Mouse (Mus musculus): ENCODE results near the gene Tead1.

DNA sequence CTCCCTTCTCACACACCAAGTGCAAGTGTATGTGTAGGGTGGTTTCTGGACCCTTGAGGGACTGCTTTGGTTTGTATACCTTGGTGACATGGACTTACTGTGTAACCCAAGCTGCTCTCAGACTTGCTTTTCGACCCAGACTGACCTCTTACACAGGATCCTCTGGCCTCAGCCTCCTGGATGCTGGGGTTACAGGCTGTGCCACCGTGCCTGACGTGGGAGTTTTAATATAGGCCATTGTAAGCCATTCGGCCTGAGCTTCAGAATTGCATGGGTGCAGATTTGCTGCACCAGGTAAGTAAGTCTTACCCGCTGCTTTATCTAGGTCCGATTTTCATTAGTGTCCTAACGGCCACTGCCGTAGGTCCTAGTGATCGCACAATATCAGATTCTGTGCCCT, 71.0 kb downstream of the Tead1 start:
- TF ChIP-seq EP300 (IDR thresholded peaks at IDR 0.05; ENCODE audit: low read depth) (no peak), CTCF (IDR thresholded peaks at IDR 0.05; ENCODE audit: low read depth) (no peak)
